Mouse (Mus musculus): ENCODE measurements around the gene Fam193a. TPM values are rescaled to one million over a fixed set of nuclear protein-coding genes. Genes with fewer than 3 reads are reported as not detected.

Gene Fam193a
- polyA plus RNA-seq, 1 experiment = 94.6 TPM

DNA sequence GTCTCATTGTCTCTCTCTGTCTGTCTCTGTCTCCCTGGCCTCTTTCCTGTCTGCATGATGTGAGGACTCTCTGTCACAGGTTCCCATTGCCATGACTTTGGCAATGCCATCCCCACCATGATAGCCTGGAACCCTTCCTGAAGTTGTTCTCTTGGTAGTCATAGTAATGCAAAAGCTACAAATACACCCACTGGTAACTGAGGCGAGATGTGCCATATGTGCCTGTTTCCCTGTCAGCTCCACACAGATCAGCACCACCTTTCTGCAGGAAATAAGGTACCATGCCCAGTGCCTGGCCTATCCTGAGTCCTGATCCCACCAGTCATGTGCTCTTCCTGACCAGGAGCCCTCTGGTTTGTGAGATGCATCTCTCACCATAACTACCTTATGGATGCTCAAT, 132.7 kb downstream of the Fam193a start:
- no peak for TF ChIP-seq POLR2A (IDR thresholded peaks at IDR 0.05; ENCODE audit: borderline replicate concordance, extremely low read depth, insufficient read depth, insufficient read length, poor library complexity, severe bottlenecking)
- TF ChIP-seq CTCF (IDR thresholded peaks at IDR 0.05; ENCODE audit: borderline replicate concordance, extremely low read depth, insufficient read depth, insufficient read length) = no peak
- no peak for DNase-seq (ENCODE audit: low read depth)

DNA sequence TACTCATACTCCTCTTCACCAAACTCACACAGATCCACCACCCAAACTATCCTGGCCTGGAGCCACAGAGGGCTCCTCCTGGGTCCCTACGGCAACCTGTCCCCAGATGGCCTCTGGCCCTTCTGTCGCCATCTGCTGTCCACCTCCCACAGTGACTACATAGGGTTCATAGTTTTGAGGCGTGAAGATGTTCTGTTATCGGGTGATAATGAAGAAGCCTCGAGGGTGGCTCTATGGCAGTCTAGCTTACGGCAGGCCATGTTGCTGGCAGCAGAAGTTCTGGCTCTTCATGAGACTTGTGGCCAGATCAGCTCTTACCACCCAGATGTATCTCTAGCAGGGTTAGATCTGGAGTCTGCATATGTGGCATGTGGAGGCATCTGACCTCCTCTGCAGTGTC, 133.1 kb downstream of the Fam193a start:
- no peak for DNase-seq (ENCODE audit: low read depth)
- TF ChIP-seq CTCF (IDR thresholded peaks at IDR 0.05; ENCODE audit: borderline replicate concordance, extremely low read depth, insufficient read depth, insufficient read length) (no peak), POLR2A (IDR thresholded peaks at IDR 0.05; ENCODE audit: borderline replicate concordance, extremely low read depth, insufficient read depth, insufficient read length, poor library complexity, severe bottlenecking) (no peak)

DNA sequence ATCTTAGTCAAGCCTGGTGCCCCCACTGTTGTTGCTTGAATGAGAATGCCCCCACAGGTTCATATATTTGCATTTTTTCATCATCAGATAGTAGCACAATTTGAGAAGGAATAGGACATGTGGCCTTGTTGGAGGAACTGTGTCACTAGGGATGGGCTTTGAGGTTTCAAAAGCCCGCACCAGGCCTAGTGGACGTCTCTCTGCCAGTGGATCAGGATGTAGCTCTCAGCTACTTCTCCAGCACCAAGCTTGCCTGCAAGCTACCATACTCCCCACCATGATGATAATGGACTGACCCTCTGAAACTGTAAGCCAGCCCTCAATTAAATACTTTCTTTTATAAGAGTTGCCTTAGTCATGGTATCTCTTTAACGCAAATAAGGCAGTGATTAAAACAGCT, 142.8 kb downstream of the Fam193a start:
- TF ChIP-seq POLR2A (IDR thresholded peaks at IDR 0.05; ENCODE audit: borderline replicate concordance, extremely low read depth, insufficient read depth, insufficient read length, poor library complexity, severe bottlenecking) (no peak), CTCF (IDR thresholded peaks at IDR 0.05; ENCODE audit: borderline replicate concordance, extremely low read depth, insufficient read depth, insufficient read length) (no peak)
- DNase-seq (ENCODE audit: low read depth) = no peak

DNA sequence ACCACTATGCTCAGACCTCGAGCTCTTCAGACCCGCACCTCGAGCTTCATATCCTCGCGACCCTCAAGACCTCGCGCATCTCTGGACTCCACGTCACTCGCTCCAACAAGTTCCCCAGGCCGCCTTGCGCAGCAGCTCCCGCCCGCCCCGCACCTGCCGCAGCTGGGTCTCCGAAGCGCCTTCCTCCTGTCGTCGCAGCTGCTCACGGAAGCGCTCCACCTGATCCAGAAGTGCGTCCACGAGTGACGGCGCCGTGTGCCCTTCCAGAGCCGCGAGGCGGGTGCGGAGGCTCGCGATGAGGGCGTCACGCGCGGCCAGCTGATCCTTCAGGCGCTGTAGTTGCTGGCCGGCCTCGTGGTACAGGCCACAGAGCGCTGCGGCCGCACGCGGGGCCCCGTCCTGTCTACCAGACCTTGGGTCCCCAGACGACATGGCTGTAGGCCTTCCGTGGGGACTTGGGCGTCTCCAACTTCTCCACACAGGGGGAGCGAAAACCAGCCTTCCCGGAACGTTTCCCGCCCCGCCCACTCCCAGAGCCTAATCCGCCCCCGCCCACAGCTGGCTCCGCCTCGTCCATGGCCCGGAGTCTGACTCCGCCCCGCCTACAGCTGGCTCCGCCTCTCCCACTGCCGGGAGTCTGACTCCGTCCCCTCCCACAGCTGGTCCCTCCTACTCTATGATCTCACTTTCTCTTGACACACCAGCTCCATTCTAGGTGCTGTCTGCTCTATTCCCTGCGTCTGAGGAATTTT, 143.9 kb downstream of the Fam193a start, which contains the start of gene Tnip2:
Gene Tnip2, minus strand, starts transcription at position 526 of the 752 bp plus-strand sequence.
- TF ChIP-seq POLR2A (IDR thresholded peaks at IDR 0.05; ENCODE audit: borderline replicate concordance, extremely low read depth, insufficient read depth, insufficient read length, poor library complexity, severe bottlenecking) = 0 out of 2 replicates have a peak, but pooled peaks have one; percentile 13
- TF ChIP-seq CTCF (IDR thresholded peaks at IDR 0.05; ENCODE audit: borderline replicate concordance, extremely low read depth, insufficient read depth, insufficient read length) = no peak
- peak; percentile 94 for DNase-seq (ENCODE audit: low read depth)

- no peak for TF ChIP-seq POLR2A (IDR thresholded peaks at IDR 0.05; ENCODE audit: borderline replicate concordance, extremely low read depth, insufficient read depth, insufficient read length, poor library complexity, severe bottlenecking)
- TF ChIP-seq CTCF (IDR thresholded peaks at IDR 0.05; ENCODE audit: borderline replicate concordance, extremely low read depth, insufficient read depth, insufficient read length) = no peak
- DNase-seq (ENCODE audit: low read depth) = no peak
Observed at GRCm38 (mm10) chr5:34514218-34514566, 144.5 kb downstream of the Fam193a start.

DNA sequence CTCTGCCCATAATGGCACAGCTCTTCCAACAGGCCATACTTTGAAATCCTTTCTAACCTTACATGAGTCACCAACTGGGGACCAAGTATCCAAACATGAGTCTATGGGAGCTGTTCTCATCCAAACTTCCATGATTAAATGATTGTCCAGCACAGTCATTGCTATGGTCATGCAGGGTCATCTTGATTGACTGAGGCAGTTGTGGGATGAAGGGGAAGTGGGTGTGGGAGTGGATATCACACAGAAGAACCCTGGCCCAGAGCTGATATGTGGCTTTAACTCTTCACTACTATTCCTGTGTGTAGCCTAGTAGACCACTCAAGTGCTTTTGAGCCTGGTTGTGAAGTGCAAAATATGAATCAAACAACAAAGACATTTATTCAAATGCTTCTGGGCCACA, 145.4 kb downstream of the Fam193a start:
- DNase-seq (ENCODE audit: low read depth) = no peak
- TF ChIP-seq CTCF (IDR thresholded peaks at IDR 0.05; ENCODE audit: borderline replicate concordance, extremely low read depth, insufficient read depth, insufficient read length) (no peak), POLR2A (IDR thresholded peaks at IDR 0.05; ENCODE audit: borderline replicate concordance, extremely low read depth, insufficient read depth, insufficient read length, poor library complexity, severe bottlenecking) (no peak)

DNA sequence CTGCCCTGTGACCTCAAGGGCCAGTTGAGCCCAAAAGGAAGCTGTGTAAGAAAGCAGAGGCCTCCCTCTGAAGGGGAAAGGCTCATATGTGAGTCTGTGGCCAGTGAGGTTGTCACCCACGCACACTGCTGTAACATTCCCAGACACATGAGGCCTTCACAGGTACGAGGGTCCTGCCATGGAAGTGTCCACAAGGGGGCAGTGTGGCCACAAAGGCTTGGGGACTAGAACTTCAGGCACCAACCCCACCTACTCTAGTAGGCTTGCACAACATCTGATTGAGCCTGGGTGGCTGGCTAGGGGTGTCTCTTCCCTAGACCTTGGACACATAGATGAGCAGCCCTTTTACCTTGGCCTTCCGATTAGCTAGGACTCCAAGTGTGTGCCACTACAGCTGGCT, 148.2 kb downstream of the Fam193a start:
- DNase-seq (ENCODE audit: low read depth) = peak; percentile 63
- TF ChIP-seq CTCF (IDR thresholded peaks at IDR 0.05; ENCODE audit: borderline replicate concordance, extremely low read depth, insufficient read depth, insufficient read length) (peak; percentile 80), POLR2A (IDR thresholded peaks at IDR 0.05; ENCODE audit: borderline replicate concordance, extremely low read depth, insufficient read depth, insufficient read length, poor library complexity, severe bottlenecking) (no peak)

- TF ChIP-seq POLR2A (IDR thresholded peaks at IDR 0.05; ENCODE audit: borderline replicate concordance, extremely low read depth, insufficient read depth, insufficient read length, poor library complexity, severe bottlenecking) (no peak), CTCF (IDR thresholded peaks at IDR 0.05; ENCODE audit: borderline replicate concordance, extremely low read depth, insufficient read depth, insufficient read length) (no peak)
- DNase-seq (ENCODE audit: low read depth) = no peak
Observed at GRCm38 (mm10) chr5:34519389-34519910, 149.7 kb downstream of the Fam193a start.

DNA sequence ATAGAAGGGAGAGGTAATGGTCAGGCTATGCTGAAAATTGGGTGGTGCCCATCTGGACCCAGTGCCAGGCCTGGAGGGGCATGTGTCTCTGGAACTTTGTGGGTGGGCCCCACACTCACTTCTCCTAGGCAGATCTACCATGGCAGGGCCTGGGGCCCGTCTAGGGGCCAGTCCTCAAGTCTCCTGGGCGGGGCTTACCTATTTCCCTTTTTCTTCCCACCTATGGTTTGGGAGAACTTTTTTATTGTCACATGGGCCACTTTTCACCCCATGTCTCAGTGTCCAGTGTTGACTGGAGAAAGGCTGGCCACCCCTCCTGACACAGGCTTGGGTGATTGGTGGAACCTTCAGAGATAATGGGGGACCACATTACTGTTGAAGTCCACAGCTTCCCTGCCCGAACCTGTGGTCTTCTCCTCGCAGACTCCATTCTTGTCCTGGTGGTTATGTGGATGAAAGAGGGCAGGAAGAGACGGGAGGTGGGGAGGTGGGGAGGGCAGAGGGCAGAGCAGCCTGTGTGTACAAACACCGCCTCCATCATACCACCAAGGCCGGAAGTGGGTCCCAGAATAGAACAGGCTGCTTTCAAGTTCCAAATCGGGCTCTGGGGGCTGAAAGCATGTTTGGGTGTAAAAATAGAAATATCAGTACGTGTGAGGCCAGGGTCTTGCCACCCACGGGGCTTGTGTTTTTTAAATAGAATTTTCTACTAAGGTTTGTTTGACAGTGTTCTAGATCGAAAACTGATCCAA, 150.9 kb downstream of the Fam193a start:
- TF ChIP-seq POLR2A (IDR thresholded peaks at IDR 0.05; ENCODE audit: borderline replicate concordance, extremely low read depth, insufficient read depth, insufficient read length, poor library complexity, severe bottlenecking) = no peak
- no peak for DNase-seq (ENCODE audit: low read depth)

- no peak for DNase-seq (ENCODE audit: low read depth)
- TF ChIP-seq POLR2A (IDR thresholded peaks at IDR 0.05; ENCODE audit: borderline replicate concordance, extremely low read depth, insufficient read depth, insufficient read length, poor library complexity, severe bottlenecking) (no peak), CTCF (IDR thresholded peaks at IDR 0.05; ENCODE audit: borderline replicate concordance, extremely low read depth, insufficient read depth, insufficient read length) (no peak)
Observed at GRCm38 (mm10) chr5:34521337-34521736, 151.6 kb downstream of the Fam193a start.

DNA sequence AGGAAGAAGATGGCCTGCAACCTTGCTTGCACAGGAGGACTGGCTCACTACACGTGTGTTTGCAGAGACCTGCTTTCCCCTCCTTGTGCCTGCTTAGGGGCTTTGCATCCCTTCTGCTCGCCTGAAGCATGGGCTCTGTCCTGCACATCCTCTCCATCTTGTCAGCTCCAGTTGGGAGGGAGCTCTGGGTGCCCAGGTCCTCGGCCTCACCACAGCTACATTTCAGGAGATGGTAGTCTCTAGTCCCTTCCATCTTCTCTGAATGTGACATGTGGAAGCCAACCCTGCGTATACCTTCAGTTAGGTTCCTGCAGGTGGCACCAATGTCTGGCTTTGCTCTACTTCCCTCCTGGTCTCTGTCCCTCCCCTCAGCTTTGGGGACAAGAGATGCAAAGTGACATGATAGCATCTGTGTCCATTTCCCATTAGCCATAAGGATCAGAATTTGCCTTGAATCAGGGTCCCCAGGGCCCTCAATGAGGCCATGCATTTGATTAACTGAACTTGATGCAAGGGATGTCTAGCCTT, 154.3 kb downstream of the Fam193a start:
- DNase-seq (ENCODE audit: low read depth) = no peak
- TF ChIP-seq POLR2A (IDR thresholded peaks at IDR 0.05; ENCODE audit: borderline replicate concordance, extremely low read depth, insufficient read depth, insufficient read length, poor library complexity, severe bottlenecking) = no peak
- TF ChIP-seq CTCF (IDR thresholded peaks at IDR 0.05; ENCODE audit: borderline replicate concordance, extremely low read depth, insufficient read depth, insufficient read length) = no peak
